Mouse (Mus musculus) lung, postnatal 0 days (tissue): ENCODE results near the gene Bbx.

Source experiments
- CTCF ChIP-seq: IDR thresholded peaks from 2 replicates; pipeline ENCODE4 v1.5.1; 2016; ENCODE audit warnings: antibody characterized with exemption, mild to moderate bottlenecking
- EP300 ChIP-seq: IDR thresholded peaks from 2 replicates; pipeline ENCODE4 v1.6.1; 2016; ENCODE audit warnings: antibody characterized with exemption, mild to moderate bottlenecking, control low read depth

DNA sequence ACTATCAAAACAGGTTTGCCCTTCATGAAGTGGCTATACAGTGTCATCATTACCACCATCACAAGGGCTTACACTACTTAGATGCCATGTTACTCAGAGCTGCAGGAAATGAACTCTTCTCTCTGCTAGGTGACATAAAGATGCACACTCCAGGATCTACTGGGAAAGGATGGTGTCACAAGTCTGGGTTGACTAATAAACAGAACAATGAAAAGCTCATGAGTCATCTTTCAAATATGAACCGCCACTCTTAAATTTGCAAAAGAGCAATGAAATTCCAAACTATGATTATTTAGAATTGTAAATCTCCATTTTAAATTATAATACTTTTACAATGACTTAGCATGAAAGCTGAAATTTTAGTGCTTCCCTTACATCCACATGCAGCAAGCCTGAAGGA is 129.6 kb downstream of the Bbx start:
- no peak for TF ChIP-seq EP300
- no peak for TF ChIP-seq CTCF
